ENCODE assay signal across 21 mouse cellular contexts in the genomic region with DNA sequence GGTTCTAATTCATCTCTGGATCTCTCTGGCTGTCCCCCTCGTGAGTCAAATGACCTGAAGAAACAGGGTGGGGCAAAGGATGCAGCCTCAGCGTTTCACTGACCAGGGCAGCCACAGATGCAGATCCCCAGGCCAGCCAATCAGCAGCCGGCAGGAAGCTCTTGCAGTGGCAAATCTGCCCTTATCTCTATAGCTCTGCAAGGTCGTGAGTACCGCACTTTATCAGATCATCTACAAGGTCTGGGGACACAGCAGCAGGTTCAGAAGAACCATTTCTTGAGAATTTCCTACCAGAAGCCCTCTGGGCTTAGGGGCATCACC.
DNase-seq lines count a peak whose midpoint lies in the region; ATAC-seq and TF ChIP-seq lines count a peak whose summit lies in the region.
"Had no signal": no experiment of that assay in that cellular context is flagged by ENCODE, and none has a peak within 500 bp of the region (broad histone marks: within the 10 kb centered on the region; RNA-seq: fewer than 3 reads in every experiment).

No protein-coding gene starts in this region.

- H3K4me3 ChIP-seq in layer of hippocampus, adult 2 months, result no peak overlapping the region
- no peak overlapping the region for H3K4me3 ChIP-seq in hindbrain, embryonic 12.5 days
- H3K4me3 ChIP-seq: gastrocnemius, adult 2 months; hindbrain, embryonic 10.5 days; kidney, embryonic 15.5 days; liver, embryonic 13.5 days; megakaryocyte, embryonic 14.5 days; midbrain, embryonic 13.5 days had no signal

- no peak for DNase-seq in layer of hippocampus, adult 2 months (ENCODE audit: low spot score in 2 of 2)
- no peak for DNase-seq in layer of hippocampus, adult 9-10 months (ENCODE audit: low spot score)
- DNase-seq in CD4-positive helper T cell, adult 2 months (ENCODE audit: low read depth, low spot score), result peak; percentile 60
- DNase-seq in CD4-positive, CD25-positive, alpha-beta regulatory T cell, adult 2 months (ENCODE audit: low read depth, low spot score), result peak; percentile 66
- DNase-seq: B cell, adult 2 months; cerebellum, adult 8-10 months; cerebellum, postnatal 36 days; gastrocnemius, adult 2 months; heart, postnatal 14 days; kidney, adult 18-20 months; liver, embryonic 13.5 days; lung, adult 18-20 months had no signal

- H3K4me1 ChIP-seq in hindbrain, embryonic 12.5 days, result 0 out of 2 replicates have a peak, but pooled peaks cover 3% of the 10 kb centered on the region
- H3K4me1 ChIP-seq: liver, embryonic 13.5 days; megakaryocyte, embryonic 14.5 days; midbrain, embryonic 13.5 days had no signal

- WGBS in hindbrain, embryonic 12.5 days, result 29% methylated on average over 5 of the region's 5 CpGs

- no peaks in the 10 kb centered on the region for H3K27me3 ChIP-seq in hindbrain, embryonic 12.5 days
- H3K27me3 ChIP-seq: kidney, embryonic 15.5 days; liver, embryonic 13.5 days; megakaryocyte, embryonic 14.5 days; midbrain, embryonic 13.5 days had no signal

- H3K36me3 ChIP-seq in hindbrain, embryonic 12.5 days, result no peaks in the 10 kb centered on the region
- H3K36me3 ChIP-seq: hindbrain, embryonic 10.5 days; kidney, embryonic 15.5 days; liver, embryonic 13.5 days; midbrain, embryonic 13.5 days had no signal

- H3K9me3 ChIP-seq in hindbrain, embryonic 12.5 days (replicated peaks), result no peaks in the 10 kb centered on the region
- H3K9me3 ChIP-seq: hindbrain, embryonic 10.5 days; kidney, embryonic 15.5 days; liver, embryonic 13.5 days had no signal

- peak; percentile 64 for ATAC-seq in inflammation-experienced regulatory T-cells, adult 6 months
- no peak for ATAC-seq in hindbrain, embryonic 12.5 days (ENCODE audit: low FRiP score)
- ATAC-seq: forebrain, embryonic 16.5 days; hindbrain, embryonic 16.5 days; lung, postnatal 0 days; midbrain, embryonic 13.5 days had no signal

- no peak overlapping the region for H3K4me2 ChIP-seq in hindbrain, embryonic 12.5 days (replicated peaks)
- H3K4me2 ChIP-seq: kidney, embryonic 15.5 days; liver, embryonic 13.5 days; midbrain, embryonic 13.5 days had no signal

- peak overlapping the region; percentile 55; the same call in 1 of the 2 replicates for H3K27ac ChIP-seq in layer of hippocampus, adult 2 months
- no peak overlapping the region for H3K27ac ChIP-seq in hindbrain, embryonic 12.5 days
- H3K27ac ChIP-seq: gastrocnemius, adult 2 months; hindbrain, embryonic 10.5 days; kidney, embryonic 15.5 days; liver, embryonic 13.5 days; midbrain, embryonic 13.5 days had no signal

- no peak for TF ChIP-seq CTCF in layer of hippocampus, adult 2 months (conservative IDR thresholded peaks at IDR 0.05)

- H3K9ac ChIP-seq in hindbrain, embryonic 12.5 days, result no peak overlapping the region
- H3K9ac ChIP-seq: kidney, embryonic 15.5 days; liver, embryonic 13.5 days; midbrain, embryonic 13.5 days had no signal

Comparison
In these comparisons a context has a peak if more than half of its experiments do, and no peak if none do; other contexts are left out.
1. DNase-seq: peak in CD4-positive helper T cell, adult 2 months (single experiment) and CD4-positive, CD25-positive, alpha-beta regulatory T cell, adult 2 months (single experiment); none in layer of hippocampus, adult 2 months (0 of 2) and layer of hippocampus, adult 9-10 months (single experiment).